Comparison of ENCODE assay signal across 10 mouse cellular contexts in genomic region chr1:132520764-132521163, GRCm38 (mm10). TPM values are rescaled to one million over a fixed set of nuclear protein-coding genes. Genes with fewer than 3 reads are reported as not detected.
DNase-seq lines count a peak whose midpoint lies in the region; ATAC-seq and TF ChIP-seq lines count a peak whose summit lies in the region.
"Had no signal": no experiment of that assay in that cellular context is flagged by ENCODE, and none has a peak within 500 bp of the region (broad histone marks: within the 10 kb centered on the region; RNA-seq: fewer than 3 reads in every experiment).

No protein-coding gene starts in this region.

- H3K4me3 ChIP-seq in lung, adult 2 months (replicated peaks; ENCODE audit: extremely low read depth, low read depth, low read length), result no peak overlapping the region
- H3K4me3 ChIP-seq: erythroblast, embryonic 14.5 days had no signal

- no peak for ATAC-seq in activated CD4-positive, CD25-positive, alpha-beta regulatory T cell, adult 4 months

- 17% methylated on average over 2 of the region's 6 CpGs for WGBS in lung, adult 2 months

- TF ChIP-seq CTCF in lung, adult 2 months (IDR thresholded peaks at IDR 0.05; ENCODE audit: insufficient read depth, low read length), result no peak

- H3K4me1 ChIP-seq in lung, adult 2 months (ENCODE audit: control insufficient read depth, insufficient read depth, low read length), result no peaks in the 10 kb centered on the region

- DNase-seq in ovary, adult 18-20 months (ENCODE audit: low spot score), result peak; percentile 58
- no peak for DNase-seq in ovary, postnatal 10 days (ENCODE audit: low spot score)
- DNase-seq in brain, adult 2 months (ENCODE audit: low read depth, low spot score), result peak; percentile 84
- DNase-seq in gastrocnemius, adult 18-20 months (ENCODE audit: low spot score), result peak; percentile 73
- DNase-seq in kidney, adult 9 months, result peak; percentile 66
- peak; percentile 51 for DNase-seq in lung, adult 2 months
- DNase-seq in skeletal muscle tissue, adult 2 months (ENCODE audit: low read depth, low spot score), result peak; percentile 73

- TF ChIP-seq POLR2A in lung, adult 2 months (IDR thresholded peaks at IDR 0.05; ENCODE audit: borderline replicate concordance, extremely low read depth, low read depth, low read length), result no peak

RNA-seq across cellular contexts. Expression of gene Tmem81, which starts 14.7 kb away (rescaled TPM):
- total RNA-seq in gastrocnemius, adult 18-20 months (2021), result 1 to 10 TPM; 1.1 to 1.4 TPM
- polyA plus RNA-seq in lung, adult 2 months (2012; rRNA removed), result 2.4 and 3.5 TPM in 2 replicates
- 1 to 10 TPM; 3.2 to 6.5 TPM for polyA plus RNA-seq in activated CD4-positive, CD25-positive, alpha-beta regulatory T cell, adult 4 months (2017; shearing (Covaris generic))

RNA-seq across cellular contexts. Expression of gene Cntn2, which starts 22.3 kb away (rescaled TPM):
- total RNA-seq in gastrocnemius, adult 18-20 months (2021), result under 1 TPM in 1 of 2 experiments, not detected in 1; 0.11 TPM
- polyA plus RNA-seq in lung, adult 2 months (2012; rRNA removed), result 0.07 and 0.11 TPM in 2 replicates
- polyA plus RNA-seq in activated CD4-positive, CD25-positive, alpha-beta regulatory T cell, adult 4 months (2017; shearing (Covaris generic)), result not detected
- polyA plus RNA-seq: testis, adult 2 months had no signal

RNA-seq across cellular contexts. Expression of gene Rbbp5, which starts 43.6 kb away (rescaled TPM):
- total RNA-seq in gastrocnemius, adult 18-20 months (2021), result 10 to 100 TPM; 16.9 to 20.3 TPM
- 11.7 and 20.8 TPM in 2 replicates for polyA plus RNA-seq in lung, adult 2 months (2012; rRNA removed)
- 10 to 100 TPM; 29.0 to 30.0 TPM for polyA plus RNA-seq in activated CD4-positive, CD25-positive, alpha-beta regulatory T cell, adult 4 months (2017; shearing (Covaris generic))
